Mouse (Mus musculus): ENCODE data around the gene Ankrd2.

GRCm38 (mm10) chr19:42019011-42019522, 16.7 kb upstream of the Ankrd2 start:
- TF ChIP-seq CTCF (IDR thresholded peaks at IDR 0.05) (no peak), POLR2A (IDR thresholded peaks at IDR 0.05; ENCODE audit: insufficient read depth, low read depth, low read length) (no peak), EP300 (IDR thresholded peaks at IDR 0.05; ENCODE audit: insufficient read depth, low read depth, low read length) (no peak)

Measured in heart, adult 2 months (tissue).